Mouse (Mus musculus) gastrocnemius, postnatal 4 days (tissue): ENCODE data around the gene Mlf1. TPM values are rescaled to one million over a fixed set of nuclear protein-coding genes. Genes with fewer than 3 reads are reported as not detected.

Experiments used
- DNase-seq, 2 experiments: peaks; one replicate each; pipeline ENCODE4 v3.0.0; 2021 to 2022; ENCODE audit warnings: low spot score in 2 of 2, mixed read lengths in 2 of 2
- long read RNA-seq, 2 experiments: library from polyadenylated mRNA; stranded (forward); transcript quantifications; one replicate each; pipeline ENCODE4 v2.0.0; 2021
- total RNA-seq, 2 experiments: library from RNA; stranded (reverse); gene quantifications; 2 replicates each; pipeline ENCODE4 v1.2.3; 2021

The Mlf1 gene
- total RNA-seq, result 100 to 1,000 TPM; 488 to 502 TPM
- long read RNA-seq, experiment 1, transcript Mlf1-202 (7 exons, 1,114 nt), result minor isoform, 25 of 517 reads
- long read RNA-seq, experiment 1, transcript Mlf1-201 (8 exons, 1,113 nt), result major isoform, 470 of 517 reads
- long read RNA-seq, experiment 1, partial matches to known transcripts, result 6 of 517 reads
- long read RNA-seq, experiment 1, other reads (novel, unspliced or antisense), result 16 of 517 reads
- long read RNA-seq, experiment 2, transcript Mlf1-201 (8 exons, 1,113 nt), result major isoform, 382 of 424 reads
- long read RNA-seq, experiment 2, transcript Mlf1-202 (7 exons, 1,114 nt), result minor isoform, 19 of 424 reads
- long read RNA-seq, experiment 2, partial matches to known transcripts, result 6 of 424 reads
- long read RNA-seq, experiment 2, other reads (novel, unspliced or antisense), result 17 of 424 reads

- peak; percentile 51 to 75 for DNase-seq
These were observed at the start of gene Mlf1 for GRCm38 (mm10) chr3:67373872-67374271. Gene Mlf1 (plus strand): TSS chr3:67374097.

DNA sequence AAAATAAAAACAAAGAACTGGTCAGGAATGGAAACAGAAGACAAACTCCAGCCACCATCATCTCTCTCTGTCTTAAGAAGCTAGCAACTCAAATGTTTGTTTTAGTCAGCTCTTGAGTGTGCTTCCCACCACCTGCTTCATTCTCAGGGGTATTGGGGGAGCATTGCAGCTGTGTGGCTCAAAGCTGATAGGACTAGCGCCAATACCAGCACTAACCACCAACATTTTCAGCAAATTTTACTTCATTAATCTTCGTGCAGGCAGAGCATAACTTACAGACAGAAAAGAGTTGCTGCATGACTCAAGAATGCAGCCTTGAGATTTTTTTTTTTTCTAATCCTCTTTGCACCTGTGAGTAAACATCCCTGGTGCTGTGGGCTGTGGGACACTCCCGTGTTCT, 34.3 kb upstream of the Mlf1 start:
- DNase-seq, result no peak

- no peak for DNase-seq
These were observed 33.0 kb upstream of the Mlf1 start for GRCm38 (mm10) chr3:67340921-67341320.

DNA sequence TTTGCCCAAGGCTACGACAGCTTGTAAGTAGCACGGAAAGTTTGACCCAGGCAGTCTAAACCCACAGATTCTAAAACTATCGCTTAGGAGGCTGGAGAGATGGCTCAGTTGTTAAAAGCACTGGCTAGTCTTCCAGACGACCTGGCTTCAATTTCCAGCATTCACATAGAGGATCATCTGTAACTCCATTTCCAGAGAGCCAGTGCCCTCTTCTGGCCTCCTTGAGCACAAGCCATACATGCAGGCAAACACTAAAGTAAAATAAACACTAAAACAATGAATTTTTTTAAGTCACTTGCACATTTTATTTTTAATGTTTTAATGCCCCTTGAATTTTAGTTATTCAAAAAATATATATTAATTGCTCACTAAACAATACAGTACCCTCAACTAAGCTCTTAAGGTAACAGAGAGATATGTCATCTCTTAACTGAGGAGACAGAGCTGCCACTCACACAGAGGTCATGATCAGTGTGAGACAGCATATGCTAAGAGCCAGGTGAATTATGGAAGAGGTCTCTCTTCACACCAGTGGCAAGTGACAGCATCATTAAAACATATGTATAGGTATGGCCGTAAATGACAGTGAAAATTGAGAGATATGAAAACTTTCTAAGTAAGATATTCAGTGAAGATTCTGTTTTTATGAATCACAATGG, 30.8 kb upstream of the Mlf1 start:
- DNase-seq, result no peak

DNA sequence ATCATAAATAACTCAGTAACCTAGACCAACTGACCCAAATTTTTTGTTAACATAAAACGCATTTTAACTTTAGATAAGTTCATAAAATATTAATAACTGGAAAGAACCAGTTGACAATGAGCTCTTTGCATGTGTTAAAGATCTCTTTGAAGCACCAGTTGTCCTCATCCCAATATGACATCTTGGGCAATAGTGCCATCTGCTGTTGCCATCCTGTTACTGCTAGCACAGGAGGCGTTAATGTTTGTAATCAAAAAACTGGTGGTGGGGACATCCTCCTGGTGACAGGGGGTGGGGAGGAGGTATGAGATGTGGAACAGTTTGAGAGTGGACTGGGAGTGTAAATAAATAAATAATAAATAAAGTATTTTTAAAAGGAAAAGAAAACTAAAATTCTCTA, 29.3 kb upstream of the Mlf1 start:
- DNase-seq, result peak in 1 of 2 experiments; percentile 24

- DNase-seq, result no peak
These were observed 27.2 kb upstream of the Mlf1 start for GRCm38 (mm10) chr3:67346674-67347073.

GRCm38 (mm10) chr3:67351406-67352127, 22.3 kb upstream of the Mlf1 start:
- no peak for DNase-seq

- DNase-seq, result no peak
These were observed 21.7 kb upstream of the Mlf1 start for GRCm38 (mm10) chr3:67352128-67352762.

DNA sequence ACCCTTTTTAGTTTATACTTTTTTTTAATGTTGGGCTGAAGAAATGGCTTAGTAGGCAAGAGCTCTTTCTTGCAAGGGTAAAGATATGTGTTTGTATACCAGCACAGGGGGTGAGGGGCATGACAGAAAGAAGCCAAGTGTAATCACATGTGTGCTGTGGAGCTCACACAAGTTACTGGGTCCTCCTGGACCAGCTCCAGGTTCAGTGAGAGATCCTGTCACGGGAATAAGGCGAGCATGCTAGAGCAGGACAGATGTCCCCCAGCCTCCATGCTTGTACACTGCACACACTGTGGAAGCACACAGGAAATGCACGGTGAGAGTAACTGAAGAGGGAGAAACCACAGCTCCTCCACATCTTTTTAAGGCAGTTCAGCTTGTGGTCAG, 21.1 kb upstream of the Mlf1 start:
- DNase-seq, result no peak

DNA sequence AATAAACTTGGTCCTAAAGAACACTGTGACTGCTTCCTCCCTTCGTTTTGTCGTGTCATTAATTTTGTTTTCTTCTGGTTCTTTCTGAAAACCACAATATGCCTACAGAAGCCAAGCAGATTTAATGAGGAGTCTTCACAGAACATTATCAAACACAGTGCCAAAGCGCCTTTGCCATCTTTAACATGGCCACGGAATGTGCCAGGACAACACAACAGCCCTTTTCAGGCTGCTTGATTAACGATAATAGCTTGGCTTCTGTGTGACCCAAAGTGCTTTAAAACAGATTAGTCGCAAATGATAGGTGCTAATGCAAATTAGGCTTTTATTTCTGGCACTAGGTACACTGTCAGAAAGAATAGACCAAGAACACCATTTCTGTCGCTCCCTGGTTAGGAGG, 15.5 kb upstream of the Mlf1 start:
- no peak for DNase-seq

DNA sequence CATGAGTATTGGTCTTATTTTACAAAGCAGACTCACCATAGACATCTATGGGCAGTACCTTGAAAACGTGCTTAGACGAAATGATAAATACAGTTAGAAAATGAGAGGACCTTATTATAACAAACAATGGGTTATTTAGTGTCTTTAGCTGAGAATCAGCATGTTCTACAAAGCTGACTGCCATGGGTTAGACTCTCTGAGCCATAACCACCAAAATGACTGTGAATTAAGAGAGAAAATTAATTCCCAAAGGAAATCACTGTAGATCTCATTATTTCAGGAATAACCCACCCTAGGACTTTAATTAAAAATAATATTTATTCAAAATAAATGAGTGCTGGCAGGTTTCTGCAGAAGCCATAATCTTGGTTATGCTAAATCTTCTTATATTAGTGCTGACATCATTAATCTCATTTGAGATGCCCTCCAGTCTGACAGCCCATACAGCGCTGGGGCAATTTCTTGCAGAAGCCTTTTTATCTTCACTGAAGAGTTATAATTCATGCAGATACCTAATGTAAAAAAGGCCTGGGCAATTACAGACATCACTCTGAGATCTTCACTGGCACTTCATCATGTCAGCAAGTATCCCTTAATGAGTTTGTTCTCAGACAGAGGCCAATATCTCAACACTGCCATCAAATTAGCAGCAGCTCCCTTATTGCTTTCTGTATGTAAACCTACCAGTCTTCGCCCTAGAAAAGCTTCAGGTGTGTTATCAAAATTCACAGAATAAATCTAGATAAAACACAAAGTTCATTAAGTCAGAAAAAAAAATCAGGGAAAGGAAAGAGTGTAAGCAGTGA, 7.6 kb upstream of the Mlf1 start:
- DNase-seq, result no peak

DNA sequence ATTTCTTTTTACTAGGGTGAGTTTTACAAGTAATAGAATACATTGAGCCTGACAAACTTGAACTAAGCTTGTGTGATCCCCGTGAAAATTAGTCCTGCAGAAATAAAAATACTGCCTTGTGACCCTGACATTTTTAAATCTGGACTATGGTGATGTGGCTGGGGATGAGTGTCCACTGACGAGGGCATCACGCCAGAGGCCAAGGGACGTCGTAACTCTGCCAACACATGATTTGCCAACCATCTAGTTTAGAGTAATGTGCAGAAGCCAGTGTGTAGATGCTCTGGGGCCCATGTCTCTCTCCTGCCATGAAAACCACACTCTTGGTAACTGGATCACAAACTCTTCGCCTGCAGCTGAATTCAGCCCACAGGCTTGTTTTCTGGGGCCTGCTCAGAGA, 6.4 kb upstream of the Mlf1 start:
- DNase-seq, result no peak

DNA sequence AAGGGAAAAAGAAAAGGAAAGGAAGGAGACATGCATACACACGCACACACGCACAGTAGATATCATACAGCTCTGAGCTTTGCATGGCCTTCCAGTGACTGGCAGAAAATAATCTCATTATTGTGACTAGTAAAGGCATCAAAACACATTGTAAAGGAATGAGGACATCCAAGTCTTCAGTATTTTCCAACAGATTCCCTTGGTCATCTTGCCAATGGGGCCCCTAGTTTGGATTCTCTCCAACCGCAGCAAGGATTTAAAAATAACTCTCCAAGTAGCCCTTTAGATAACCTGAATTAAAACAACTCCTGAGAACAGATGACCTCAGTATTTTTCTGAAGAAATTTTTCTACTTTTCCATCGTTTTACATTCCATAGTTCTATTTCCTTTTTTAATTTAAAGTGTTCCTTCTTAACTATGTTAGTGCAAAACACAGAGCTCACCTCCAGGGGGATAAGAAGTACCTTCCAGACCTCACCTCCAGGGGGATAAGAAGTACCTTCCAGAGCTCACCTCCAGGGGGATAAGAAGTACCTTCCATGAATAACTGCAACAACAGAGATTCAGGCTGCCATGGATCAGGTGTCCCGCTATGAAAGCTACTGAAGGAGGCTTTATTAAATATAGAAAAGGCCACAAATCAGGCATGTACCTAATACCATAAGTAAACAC, 4.4 kb upstream of the Mlf1 start:
- DNase-seq, result no peak

GRCm38 (mm10) chr3:67372194-67372593, 1.7 kb upstream of the Mlf1 start:
- no peak for DNase-seq

GRCm38 (mm10) chr3:67372781-67373180, 1.1 kb upstream of the Mlf1 start:
- peak in 1 of 2 experiments; percentile 9 for DNase-seq

DNA sequence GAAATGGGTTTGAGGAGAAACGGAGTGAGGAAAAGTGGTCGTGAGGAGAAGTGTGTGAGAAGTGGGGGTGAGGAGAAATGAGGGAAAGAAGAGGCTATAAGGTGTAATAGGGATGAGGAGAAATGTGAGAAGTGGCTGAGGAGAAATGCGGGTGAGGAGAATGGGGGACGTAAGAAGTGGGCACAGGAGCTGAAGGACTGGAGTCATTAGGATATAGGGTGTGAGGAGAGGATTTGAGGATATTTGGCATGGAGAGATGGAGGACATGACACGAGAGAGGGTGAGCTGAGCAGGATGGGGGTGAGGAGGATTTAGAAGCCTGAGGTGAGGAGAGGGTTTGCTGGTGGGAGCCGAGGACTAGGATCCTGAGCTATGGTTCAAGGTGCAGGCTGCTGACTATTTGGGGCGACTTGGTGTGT, 472 bp downstream of the Mlf1 start:
- DNase-seq, result no peak

- DNase-seq, result no peak
These were observed 1.2 kb downstream of the Mlf1 start, which contains the start of gene Gm17402 for GRCm38 (mm10) chr3:67375063-67375462. Gene Gm17402 (minus strand): TSS chr3:67375163.

DNA sequence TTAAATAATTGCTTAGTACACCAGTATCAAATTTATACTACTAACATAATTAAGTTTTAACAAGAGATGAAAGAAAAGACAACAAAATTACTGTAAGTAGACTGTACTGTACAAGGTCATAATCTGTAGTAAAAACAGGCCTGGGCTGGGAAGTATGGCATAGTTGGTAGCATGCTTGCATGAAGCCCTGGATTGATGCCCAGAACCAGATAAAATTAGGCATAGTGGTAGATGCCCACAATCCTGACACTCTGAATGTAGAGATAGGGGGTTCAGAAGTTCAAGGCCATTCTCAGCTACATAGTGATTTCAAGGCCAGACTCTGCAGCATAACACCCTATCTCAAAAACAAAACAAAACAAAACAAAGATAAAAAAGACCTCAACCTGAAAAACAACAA, 4.3 kb downstream of the Mlf1 start:
- DNase-seq, result no peak

- DNase-seq, result no peak
These were observed 55.6 kb downstream of the Mlf1 start for GRCm38 (mm10) chr3:67429338-67429998.

DNA sequence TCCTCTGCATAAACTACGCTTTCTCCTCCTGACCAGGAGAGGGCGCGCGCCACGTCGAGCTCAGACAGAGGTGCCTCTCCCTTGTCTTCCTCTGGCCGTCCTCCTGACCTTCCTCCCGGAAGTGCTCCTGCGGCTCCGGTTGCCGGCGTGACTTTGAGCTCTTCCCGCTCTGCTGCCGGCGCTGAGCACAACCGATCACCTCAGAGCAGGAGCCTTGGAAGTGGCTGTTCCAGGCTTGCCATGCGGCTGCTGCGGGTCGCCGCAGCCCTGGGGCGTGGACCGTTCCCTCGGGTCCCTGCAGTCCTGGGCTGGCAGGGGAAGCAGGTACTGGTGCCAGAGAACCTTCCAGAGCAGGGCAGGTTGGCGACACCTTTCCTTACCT, 56.1 kb downstream of the Mlf1 start, which contains the start of gene Gfm1:
Gene Gfm1 (plus strand): TSS at position 98 of the 382 bp plus-strand sequence.
- DNase-seq, result peak; percentile 72 to 84
